Mouse (Mus musculus) neural tube, embryonic 11.5 days (tissue): Measurements from ENCODE around the gene Gse1. TPM values are rescaled to one million over a fixed set of nuclear protein-coding genes. Genes with fewer than 3 reads are reported as not detected.
A peak's percentile ranks its signal among the peaks of the same experiment; 100 is the strongest.

Source experiments
- ATAC-seq: fragments of 200-750 bp; cut with Nextera tagmentation; 2 replicates; pipeline ENCODE4 v1.8.0; 2017; ENCODE audit warnings: moderate number of reproducible peaks, mild to moderate bottlenecking, moderate TSS enrichment, moderate library complexity; ENCODE audit not compliant: insufficient read depth, low FRiP score, low TSS enrichment
- DNase-seq: peaks from one replicate; pipeline ENCODE4 v3.0.0-alpha.2; 2015; ENCODE audit warnings: low spot score
- H3K27ac ChIP-seq: fragments of 300-500 bp; sonication (generic); 2 replicates; pipeline ENCODE4 v1.5.1; 2014; ENCODE audit warnings: low read depth, mild to moderate bottlenecking, low read length
- H3K27me3 ChIP-seq: fragments of 300-500 bp; sonication (generic); 2 replicates; pipeline ENCODE4 v1.6.1; 2014; ENCODE audit warnings: mild to moderate bottlenecking, low read length, mixed read lengths; ENCODE audit not compliant: control insufficient read depth, insufficient read depth
- H3K36me3 ChIP-seq: fragments of 300-500 bp; sonication (generic); 2 replicates; pipeline ENCODE4 v1.6.1; 2014; ENCODE audit warnings: mild to moderate bottlenecking, low read length, moderate library complexity, mixed read lengths; ENCODE audit not compliant: control insufficient read depth, insufficient read depth
- H3K4me1 ChIP-seq: fragments of 300-500 bp; sonication (generic); 2 replicates; pipeline ENCODE4 v1.6.1; 2014; ENCODE audit warnings: low read length, mixed read lengths; ENCODE audit not compliant: control insufficient read depth, insufficient read depth
- H3K4me2 ChIP-seq: fragments of 300-500 bp; sonication (generic); 2 replicates; pipeline ENCODE4 v1.6.1; 2014; ENCODE audit warnings: low read depth, mild to moderate bottlenecking, moderate library complexity
- H3K4me3 ChIP-seq: fragments of 300-500 bp; sonication (generic); 2 replicates; pipeline ENCODE4 v1.5.1; 2014; ENCODE audit warnings: low read depth, low read length
- H3K9ac ChIP-seq: fragments of 300-500 bp; sonication (generic); 2 replicates; pipeline ENCODE4 v1.6.1; 2014; ENCODE audit warnings: mild to moderate bottlenecking, low read length
- H3K9me3 ChIP-seq: fragments of 300-500 bp; sonication (generic); 2 replicates; pipeline ENCODE4 v1.6.1; 2016; ENCODE audit warnings: low read length; ENCODE audit not compliant: control insufficient read depth
- WGBS: fragments of 180-500 bp; shearing (Covaris S2); extraction: QIAGEN DNeasy Blood & Tissue Kit; methylation state at CpG from one replicate; pipeline ENCODE4 v1.1.7; 2014; 5-methylcytosine and 5-hydroxymethylcytosine counted together
- polyA plus RNA-seq: library from polyadenylated mRNA; unstranded; fragments of >200 nt; fragmentation: Nextera tagmentation; extraction: Ambion mirVana; gene quantifications from 2 replicates; pipeline ENCODE4 v1.2.1, GENCODE M21; 2014

The Gse1 gene
- polyA plus RNA-seq, 1 experiment from 2014 or later, result 33.5 TPM

- WGBS, result 78% methylated on average over 11 of the region's 11 CpGs
- no peaks in the 10 kb centered on the region for H3K9me3 ChIP-seq
- no peak overlapping the region for H3K4me3 ChIP-seq
- H3K36me3 ChIP-seq, result peaks cover 6% of the 10 kb centered on the region; the same call in 1 of the 2 replicates
- ATAC-seq (no peak), DNase-seq (no peak)
- no peaks in the 10 kb centered on the region for H3K27me3 ChIP-seq
- H3K27ac ChIP-seq, result peak overlapping the region; percentile 93
- peaks cover 88% of the 10 kb centered on the region for H3K4me1 ChIP-seq
- H3K4me2 ChIP-seq, result peak overlapping the region; percentile 42; the same call in 1 of the 2 replicates
- H3K9ac ChIP-seq, result no peak overlapping the region
These were observed 322.9 kb downstream of the Gse1 start for GRCm38 (mm10) chr8:120550937-120551676.

- Histone ChIP-seq H3K4me1 (peaks cover 90% of the 10 kb centered on the region), H3K9ac (no peak overlapping the region), H3K9me3 (no peaks in the 10 kb centered on the region), H3K36me3 (peaks cover 6% of the 10 kb centered on the region; the same call in 1 of the 2 replicates), H3K4me2 (no peak overlapping the region), H3K4me3 (no peak overlapping the region), H3K27me3 (no peaks in the 10 kb centered on the region), H3K27ac (no peak overlapping the region)
- no peak for DNase-seq
- WGBS, result 92% methylated on average over 3 of the region's 3 CpGs
- ATAC-seq, result no peak
These were observed 323.4 kb downstream of the Gse1 start for GRCm38 (mm10) chr8:120551677-120551980.

GRCm38 (mm10) chr8:120552509-120552908, 324.3 kb downstream of the Gse1 start:
- Histone ChIP-seq H3K9ac (no peak overlapping the region), H3K27ac (no peak overlapping the region), H3K4me2 (no peak overlapping the region), H3K27me3 (no peaks in the 10 kb centered on the region), H3K4me3 (no peak overlapping the region), H3K4me1 (peaks cover 90% of the 10 kb centered on the region), H3K36me3 (peaks cover 6% of the 10 kb centered on the region), H3K9me3 (no peaks in the 10 kb centered on the region)
- DNase-seq (no peak), ATAC-seq (no peak)
- WGBS, result 85% methylated on average over 11 of the region's 11 CpGs

- no peaks in the 10 kb centered on the region for H3K27me3 ChIP-seq
- DNase-seq (no peak), ATAC-seq (no peak)
- H3K36me3 ChIP-seq, result peaks cover 6% of the 10 kb centered on the region
- H3K4me3 ChIP-seq, result no peak overlapping the region
- 89% methylated on average over 24 of the region's 24 CpGs for WGBS
- H3K9ac ChIP-seq, result peak overlapping the region; percentile 6; the same call in 1 of the 2 replicates
- H3K4me2 ChIP-seq, result no peak overlapping the region
- peaks cover 89% of the 10 kb centered on the region for H3K4me1 ChIP-seq
- no peak overlapping the region for H3K27ac ChIP-seq
- H3K9me3 ChIP-seq, result no peaks in the 10 kb centered on the region
These were observed 325.3 kb downstream of the Gse1 start for GRCm38 (mm10) chr8:120553441-120554123.

GRCm38 (mm10) chr8:120554466-120555039, 326.3 kb downstream of the Gse1 start:
- H3K9ac ChIP-seq, result no peak overlapping the region
- no peak overlapping the region for H3K4me2 ChIP-seq
- WGBS, result 90% methylated on average over 18 of the region's 18 CpGs
- H3K27ac ChIP-seq, result no peak overlapping the region
- no peak for DNase-seq
- peaks cover 88% of the 10 kb centered on the region for H3K4me1 ChIP-seq
- no peak for ATAC-seq
- no peaks in the 10 kb centered on the region for H3K27me3 ChIP-seq
- peaks cover 8% of the 10 kb centered on the region for H3K36me3 ChIP-seq
- no peak overlapping the region for H3K4me3 ChIP-seq
- H3K9me3 ChIP-seq, result no peaks in the 10 kb centered on the region

GRCm38 (mm10) chr8:120556198-120556892, 328.1 kb downstream of the Gse1 start:
- WGBS, result 59% methylated on average over 20 of the region's 20 CpGs
- H3K27me3 ChIP-seq, result no peaks in the 10 kb centered on the region
- no peak overlapping the region for H3K9ac ChIP-seq
- no peak overlapping the region for H3K4me3 ChIP-seq
- peak overlapping the region; percentile 73 for H3K27ac ChIP-seq
- DNase-seq, result no peak
- no peak overlapping the region; the same call in 1 of the 2 replicates for H3K4me2 ChIP-seq
- H3K9me3 ChIP-seq, result no peaks in the 10 kb centered on the region
- ATAC-seq, result no peak
- H3K4me1 ChIP-seq, result peaks cover 82% of the 10 kb centered on the region
- peaks cover 8% of the 10 kb centered on the region for H3K36me3 ChIP-seq

- H3K27ac ChIP-seq, result 0 out of 2 replicates have a peak overlapping the region, but pooled peaks have one; percentile 73
- no peak for DNase-seq
- WGBS, result 62% methylated on average over 15 of the region's 15 CpGs
These were observed 329.1 kb downstream of the Gse1 start for GRCm38 (mm10) chr8:120557170-120557965.

GRCm38 (mm10) chr8:120558162-120558561, 329.9 kb downstream of the Gse1 start:
- Histone ChIP-seq H3K27ac (no peak overlapping the region), H3K36me3 (peaks cover 8% of the 10 kb centered on the region), H3K9ac (no peak overlapping the region), H3K4me2 (no peak overlapping the region), H3K27me3 (no peaks in the 10 kb centered on the region), H3K4me3 (no peak overlapping the region), H3K4me1 (peaks cover 88% of the 10 kb centered on the region), H3K9me3 (no peaks in the 10 kb centered on the region)
- WGBS, result 81% methylated on average over 4 of the region's 4 CpGs
- ATAC-seq (no peak), DNase-seq (no peak)

More at GRCm38 (mm10) chr8:120557170-120557965, 329.1 kb downstream of the Gse1 start:
- peaks cover 8% of the 10 kb centered on the region for H3K36me3 ChIP-seq
- H3K4me3 ChIP-seq, result no peak overlapping the region
- no peak for ATAC-seq
- no peaks in the 10 kb centered on the region for H3K27me3 ChIP-seq
- no peak overlapping the region for H3K4me2 ChIP-seq
- H3K9me3 ChIP-seq, result no peaks in the 10 kb centered on the region
- H3K4me1 ChIP-seq, result peaks cover 84% of the 10 kb centered on the region
- H3K9ac ChIP-seq, result 0 out of 2 replicates have a peak overlapping the region, but pooled peaks have one; percentile 6
